Mouse (Mus musculus): ENCODE data around the gene Fgfr1op.

The Fgfr1op gene

DNA sequence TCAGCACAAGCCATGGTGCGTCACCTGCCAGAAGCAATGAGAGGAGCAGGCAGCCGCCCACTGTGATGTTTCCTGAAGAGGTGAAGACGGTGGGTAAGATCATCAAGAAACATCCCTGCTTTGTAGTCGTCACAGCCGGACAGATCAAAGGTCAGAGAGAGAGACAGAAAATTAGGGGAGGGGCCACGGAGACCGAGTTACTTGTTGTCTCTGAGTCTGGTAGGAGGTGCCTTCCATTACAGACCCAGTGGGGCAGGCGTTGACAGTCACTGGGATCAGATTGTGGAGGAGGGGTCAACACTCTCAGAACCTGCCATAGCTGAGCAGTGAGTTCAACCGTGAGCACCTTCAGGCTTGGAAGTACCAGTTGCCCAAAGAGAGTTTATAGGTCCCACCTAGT, 63.3 kb downstream of the Fgfr1op start:
- no peak for DNase-seq (ENCODE audit: low spot score)

DNA sequence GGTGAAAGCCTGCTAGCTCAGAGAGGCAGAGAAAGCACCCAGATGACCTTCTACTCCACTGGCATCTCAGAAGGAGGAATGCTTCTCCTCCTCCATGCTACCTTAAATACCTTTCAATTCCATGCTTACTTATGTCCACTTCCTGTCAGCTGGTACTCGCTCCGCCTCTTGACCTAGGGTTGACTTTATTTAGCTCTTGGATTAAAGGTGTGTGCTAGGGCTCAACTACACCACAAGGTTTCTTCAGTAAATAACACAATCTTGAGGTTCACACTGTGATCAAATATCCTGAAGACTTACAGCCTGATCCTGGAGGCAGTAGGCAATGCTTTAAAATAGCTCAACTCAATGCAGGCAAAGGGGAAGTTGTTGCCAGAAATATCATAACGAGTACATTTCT, 64.3 kb downstream of the Fgfr1op start:
- DNase-seq (ENCODE audit: low spot score) = no peak

DNA sequence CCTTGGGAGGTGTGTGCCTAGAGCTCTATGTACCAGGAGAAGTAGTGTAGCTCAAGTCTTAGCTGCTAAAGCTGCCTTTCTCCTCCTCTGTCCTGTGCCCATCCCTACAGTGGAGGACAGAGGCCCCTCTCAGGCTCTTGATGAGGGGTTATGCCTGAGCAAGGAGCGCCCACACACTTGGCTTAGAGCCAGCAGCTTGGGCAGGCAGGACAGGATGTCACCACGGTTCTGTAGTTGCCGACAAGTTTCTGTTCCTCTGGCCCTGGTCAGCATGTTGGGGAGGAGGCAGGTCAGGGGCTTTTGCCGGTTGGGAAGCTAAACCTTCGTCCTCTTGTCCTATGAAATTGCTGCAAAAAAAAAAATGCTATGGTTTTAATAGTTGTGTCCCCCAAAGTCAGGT, 66.8 kb downstream of the Fgfr1op start:
- DNase-seq (ENCODE audit: low spot score) = no peak

DNA sequence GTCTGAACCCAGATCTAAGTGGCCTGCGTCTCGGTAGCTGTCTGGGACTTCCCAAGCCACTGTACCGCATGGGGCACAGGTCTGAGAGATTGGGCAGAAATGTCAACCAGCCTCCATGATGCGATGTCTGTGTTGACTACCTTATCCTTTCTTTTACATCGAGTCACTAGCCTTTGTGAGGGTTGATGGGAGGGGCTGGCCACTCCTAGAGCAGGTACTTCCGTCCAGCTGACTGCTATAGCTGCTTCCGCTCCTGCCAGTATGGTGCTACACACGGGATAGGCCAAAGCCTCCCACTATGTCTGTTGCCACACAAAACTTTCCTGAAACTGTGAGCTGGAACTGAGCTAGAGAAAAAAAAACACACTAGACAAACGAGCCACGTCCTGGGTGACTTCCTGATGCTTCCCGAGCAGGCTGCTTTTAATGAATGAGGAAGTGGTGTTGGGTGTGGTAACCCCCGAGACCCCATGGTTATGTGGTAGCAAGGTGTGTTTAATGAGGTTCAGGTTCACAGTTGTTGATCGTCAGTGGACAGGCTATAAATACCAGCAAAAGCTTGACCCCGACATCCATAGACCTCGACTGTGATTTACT, 68.4 kb downstream of the Fgfr1op start:
- no peak for DNase-seq (ENCODE audit: low spot score)

DNA sequence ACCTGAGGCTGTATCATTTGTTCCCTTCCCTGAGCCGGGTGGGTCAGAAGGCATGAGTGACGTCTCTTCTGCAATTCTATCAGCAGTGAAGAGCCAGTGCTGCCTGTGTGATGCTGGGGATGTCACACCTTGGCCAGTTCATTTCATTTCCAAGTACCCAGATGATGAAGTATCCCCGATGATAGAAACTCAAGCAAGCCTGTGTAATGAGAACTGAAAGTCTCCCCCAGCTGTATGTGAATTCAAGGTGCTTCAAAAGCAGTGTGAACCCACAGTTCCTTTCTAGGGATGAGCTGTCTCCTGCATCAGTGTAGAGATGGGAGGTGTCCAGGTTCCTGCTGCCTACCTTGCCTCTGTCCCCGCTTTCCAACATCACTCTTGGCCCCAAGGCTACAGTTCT, 69.2 kb downstream of the Fgfr1op start:
- DNase-seq (ENCODE audit: low spot score) = no peak

DNA sequence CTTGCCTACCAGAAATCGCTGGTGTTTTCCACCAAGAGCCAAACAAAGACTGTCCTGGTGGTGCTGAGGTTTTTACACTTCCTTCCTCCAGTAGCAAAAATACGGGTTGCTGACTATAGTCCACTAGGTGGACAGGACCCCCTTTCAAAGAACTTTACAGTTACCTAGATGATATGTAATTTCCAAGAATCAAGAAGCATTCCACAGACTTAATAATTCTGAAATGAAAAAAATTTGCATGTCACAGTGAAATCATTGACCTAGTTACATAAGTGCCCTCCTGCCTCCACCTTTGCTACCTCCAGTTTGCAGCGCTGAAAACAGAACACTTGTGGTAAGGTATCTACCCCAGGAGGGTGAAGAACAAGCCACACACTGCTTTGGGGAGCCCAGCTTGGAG, 70.4 kb downstream of the Fgfr1op start, which contains the start of gene Ccr6:
Gene Ccr6 (plus strand): TSS at position 301 of the 400 bp plus-strand sequence.
- no peak for DNase-seq (ENCODE audit: low spot score)

DNA sequence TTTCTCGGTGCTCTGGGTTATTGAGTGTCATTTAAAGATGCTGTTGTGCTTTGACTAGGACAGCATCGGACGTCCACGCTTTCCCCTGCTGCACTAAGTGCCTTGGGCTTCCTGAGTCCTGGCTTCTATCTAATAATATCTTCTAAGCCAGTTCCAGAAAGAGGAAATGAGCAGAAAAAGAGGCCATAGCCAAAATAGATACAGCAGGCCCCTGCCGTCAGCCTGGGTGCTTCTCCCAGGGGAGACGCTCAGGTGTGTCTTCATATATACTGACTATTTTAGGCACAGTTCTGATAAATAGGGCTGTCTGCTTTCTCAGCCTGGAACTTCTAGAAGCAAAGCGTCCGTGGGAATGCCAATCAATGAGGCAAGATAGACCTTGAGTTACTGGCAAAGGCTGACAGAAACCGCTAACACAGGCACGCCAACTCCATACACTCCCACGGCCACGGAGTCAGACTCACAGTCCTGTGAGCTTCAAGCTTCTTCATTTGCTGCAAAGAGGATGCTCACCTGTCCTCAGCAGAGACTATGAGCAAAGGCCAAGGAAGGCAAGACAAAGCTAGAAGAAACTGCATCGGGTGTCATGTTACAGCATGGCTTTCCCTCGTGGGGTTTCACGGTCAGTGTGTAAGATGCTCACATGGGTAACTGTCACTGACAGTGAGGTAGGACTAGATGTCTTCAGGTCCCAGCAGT, 72.9 kb downstream of the Fgfr1op start:
- no peak for DNase-seq (ENCODE audit: low spot score)

DNA sequence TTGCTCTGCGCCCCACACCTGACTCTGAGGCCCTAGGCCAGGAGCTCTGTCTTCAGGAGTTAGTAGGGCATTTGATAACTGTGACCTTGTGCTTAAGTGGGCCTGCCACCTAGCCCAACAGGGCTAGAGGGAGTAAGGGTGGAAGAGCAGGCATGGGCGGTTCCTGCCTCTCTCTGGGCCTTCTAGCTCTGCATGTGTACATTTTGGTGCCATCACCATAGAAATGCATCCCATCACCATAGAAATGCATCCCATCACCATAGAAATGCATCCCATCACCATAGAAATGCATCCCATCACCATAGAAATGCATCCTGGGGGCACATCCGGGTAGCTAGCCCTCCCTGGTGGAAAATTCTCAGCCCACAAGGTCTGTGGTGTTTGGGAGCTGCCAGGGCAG, 74.3 kb downstream of the Fgfr1op start:
- no peak for DNase-seq (ENCODE audit: low spot score)

DNA sequence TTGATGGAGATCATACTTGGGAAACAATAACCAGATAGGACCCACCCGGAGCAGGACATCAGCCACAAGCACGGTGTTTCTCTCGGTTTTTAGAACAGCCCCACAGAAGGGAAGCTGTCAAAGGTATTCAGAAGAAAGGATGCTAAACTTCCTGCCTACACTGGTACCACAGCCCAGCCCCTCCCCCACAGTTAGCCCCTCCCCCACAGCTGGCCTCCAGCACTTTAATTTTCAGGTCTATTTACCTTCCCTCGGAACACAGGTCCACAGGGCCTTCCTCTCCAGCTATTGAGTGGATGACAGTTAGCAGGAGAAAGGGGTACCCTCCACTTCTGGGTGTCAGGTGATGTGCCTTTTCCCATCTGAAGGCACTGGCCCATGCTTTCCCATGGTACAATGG, 75.2 kb downstream of the Fgfr1op start:
- no peak for DNase-seq (ENCODE audit: low spot score)

DNA sequence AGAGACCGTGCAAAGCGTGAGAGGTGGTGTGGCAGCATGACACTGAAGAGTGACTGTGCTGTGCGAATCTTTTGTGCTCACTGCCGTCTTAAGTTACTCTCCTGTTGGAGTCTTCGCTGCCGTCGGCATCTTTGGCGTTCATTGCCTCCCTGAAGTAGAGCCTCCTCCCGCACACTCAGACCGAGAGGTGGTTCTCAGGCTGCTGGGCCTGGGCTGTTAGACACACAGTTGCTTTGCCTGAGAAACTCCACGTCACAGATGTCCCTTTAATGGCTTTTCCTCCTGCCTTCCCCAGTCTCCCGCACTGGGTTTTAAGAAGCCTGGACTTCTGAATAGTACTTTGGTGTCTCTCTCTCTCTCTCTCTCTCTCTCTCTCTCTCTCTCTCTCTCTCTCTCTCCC, 76.3 kb downstream of the Fgfr1op start:
- DNase-seq (ENCODE audit: low spot score) = no peak

DNA sequence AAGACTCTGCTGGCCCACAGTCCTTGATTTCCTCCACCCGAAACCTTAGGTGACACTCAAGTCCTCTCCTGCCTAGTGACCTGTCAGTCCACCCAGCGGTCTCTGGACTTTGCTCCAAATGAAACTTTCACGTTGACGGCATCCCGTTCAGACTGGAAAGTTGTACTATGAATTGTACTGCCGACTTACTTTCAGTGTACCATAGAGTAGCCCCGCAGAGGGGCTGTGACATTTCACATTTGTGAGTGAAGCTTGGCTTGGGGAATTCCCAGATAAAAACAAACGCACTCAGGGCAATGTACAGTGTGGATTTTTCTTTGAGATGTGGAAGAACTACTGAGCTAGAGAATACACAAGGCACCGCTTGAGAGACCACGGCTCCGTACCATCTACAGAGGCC, 76.9 kb downstream of the Fgfr1op start:
- no peak for DNase-seq (ENCODE audit: low spot score)

DNA sequence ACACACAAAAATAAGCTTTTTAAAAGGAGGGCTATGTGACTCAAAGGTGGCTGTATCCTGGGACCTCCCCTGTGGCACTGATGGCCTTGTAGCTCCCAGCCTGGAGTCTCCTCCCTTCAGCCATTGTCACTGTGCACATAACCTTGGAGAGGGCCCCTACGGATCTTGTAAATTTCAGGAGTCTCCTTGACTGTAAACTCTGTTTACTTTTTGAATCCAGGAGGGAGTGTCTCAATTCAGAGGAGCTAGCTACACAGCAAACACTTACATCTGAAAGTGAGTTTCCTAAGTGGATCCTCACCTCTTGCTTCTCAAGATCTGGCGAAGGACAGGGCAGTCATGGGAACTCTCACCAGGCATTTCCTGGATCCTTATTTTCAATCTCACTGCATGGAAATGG, 78.8 kb downstream of the Fgfr1op start:
- DNase-seq (ENCODE audit: low spot score) = no peak

DNA sequence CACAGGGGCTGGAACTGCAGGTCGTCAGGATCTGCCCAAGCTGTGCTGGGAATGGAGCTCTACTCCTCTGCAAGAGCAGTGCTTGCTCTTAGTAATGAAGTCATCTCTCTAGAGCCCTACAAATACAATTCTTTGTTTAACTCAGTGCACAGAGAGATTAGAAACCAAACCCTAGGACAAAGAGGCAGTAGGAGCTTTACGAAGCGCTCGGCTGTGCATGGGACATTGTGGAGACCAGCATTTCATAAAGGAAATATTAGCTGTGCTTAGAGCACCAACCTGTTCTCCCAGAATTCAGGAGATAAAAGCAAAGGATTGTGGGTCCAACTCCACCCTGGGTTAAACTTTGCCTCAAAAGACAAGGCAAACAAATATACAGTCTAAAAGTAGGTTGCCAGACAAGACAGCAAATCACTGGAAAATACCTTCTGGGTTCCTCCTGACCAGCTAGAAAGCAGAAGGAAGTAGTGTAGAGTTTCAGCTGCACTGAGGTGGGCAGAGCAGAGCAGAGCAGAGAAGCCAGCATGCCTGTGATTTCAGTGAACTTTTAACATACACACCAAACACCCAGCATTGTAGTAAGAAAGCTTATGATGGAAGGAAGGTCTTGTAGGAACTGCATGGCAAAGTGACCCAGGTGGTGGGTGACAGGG, 80.9 kb downstream of the Fgfr1op start:
- DNase-seq (ENCODE audit: low spot score) = no peak
